Mouse (Mus musculus): ENCODE results near the gene Slc39a8. TPM values are rescaled to one million over a fixed set of nuclear protein-coding genes. Genes with fewer than 3 reads are reported as not detected.

Gene Slc39a8
- polyA plus RNA-seq, 1 experiment from 2014 or later = 19.5 TPM

- Histone ChIP-seq H3K27ac (ENCODE audit: low read length) (peak overlapping the region; percentile 77), H3K27me3 (ENCODE audit: insufficient read depth, low read length) (no peaks in the 10 kb centered on the region), H3K4me3 (ENCODE audit: low read length) (peak overlapping the region; percentile 69), H3K4me1 (ENCODE audit: insufficient read depth, low read length) (peaks cover 19% of the 10 kb centered on the region), H3K9me3 (ENCODE audit: low read length) (no peaks in the 10 kb centered on the region), H3K9ac (replicated peaks; ENCODE audit: low read length) (peak overlapping the region; percentile 70), H3K36me3 (ENCODE audit: insufficient read depth, low read length) (no peaks in the 10 kb centered on the region), H3K4me2 (replicated peaks; ENCODE audit: low read depth, low read length) (peak overlapping the region; percentile 98)
- peak; percentile 72 for ATAC-seq (ENCODE audit: low FRiP score, low TSS enrichment)
- WGBS = under 1% methylated on average over 57 of the region's 57 CpGs
Measured at GRCm38 (mm10) chr3:135825754-135826683, 940 bp downstream of the Slc39a8 start.

GRCm38 (mm10) chr3:135826684-135827249 lies 1.7 kb downstream of the Slc39a8 start:
- Histone ChIP-seq H3K36me3 (ENCODE audit: insufficient read depth, low read length) (no peaks in the 10 kb centered on the region), H3K4me2 (replicated peaks; ENCODE audit: low read depth, low read length) (peak overlapping the region; percentile 98), H3K4me1 (ENCODE audit: insufficient read depth, low read length) (peaks cover 19% of the 10 kb centered on the region), H3K27ac (ENCODE audit: low read length) (no peak overlapping the region), H3K9ac (replicated peaks; ENCODE audit: low read length) (peak overlapping the region; percentile 70), H3K27me3 (ENCODE audit: insufficient read depth, low read length) (no peaks in the 10 kb centered on the region), H3K4me3 (ENCODE audit: low read length) (peak overlapping the region; percentile 69), H3K9me3 (ENCODE audit: low read length) (no peaks in the 10 kb centered on the region)
- WGBS = 20% methylated on average over 12 of the region's 12 CpGs
- no peak for ATAC-seq (ENCODE audit: low FRiP score, low TSS enrichment)

DNA sequence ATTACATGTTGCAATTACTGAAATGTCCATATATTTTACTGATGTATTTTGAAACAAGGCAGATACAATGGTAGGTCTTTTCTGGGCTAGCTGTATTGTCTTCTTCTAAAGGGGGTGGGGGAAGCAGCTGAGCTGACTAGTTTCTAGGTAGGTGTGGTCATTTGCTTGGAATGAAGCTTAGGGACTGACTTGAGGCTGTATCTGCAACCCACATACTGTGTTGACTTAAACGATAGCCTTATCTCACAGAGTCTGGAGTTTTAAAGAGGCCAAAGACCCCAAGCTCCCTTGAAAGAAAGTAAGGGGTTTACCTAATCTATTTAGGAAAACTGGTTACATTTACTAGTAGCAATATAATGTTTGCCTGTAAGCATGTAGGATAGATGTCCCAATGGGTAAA lies 2.9 kb downstream of the Slc39a8 start:
- H3K9me3 ChIP-seq (ENCODE audit: low read length) = no peaks in the 10 kb centered on the region
- 60% methylated on average over 1 of the region's 1 CpGs for WGBS
- H3K27ac ChIP-seq (ENCODE audit: low read length) = no peak overlapping the region
- peak overlapping the region; percentile 98; the same call in 1 of the 2 replicates for H3K4me2 ChIP-seq (replicated peaks; ENCODE audit: low read depth, low read length)
- H3K4me1 ChIP-seq (ENCODE audit: insufficient read depth, low read length) = peaks cover 19% of the 10 kb centered on the region
- H3K9ac ChIP-seq (replicated peaks; ENCODE audit: low read length) = no peak overlapping the region
- no peaks in the 10 kb centered on the region for H3K27me3 ChIP-seq (ENCODE audit: insufficient read depth, low read length)
- no peaks in the 10 kb centered on the region for H3K36me3 ChIP-seq (ENCODE audit: insufficient read depth, low read length)
- H3K4me3 ChIP-seq (ENCODE audit: low read length) = no peak overlapping the region
- no peak for ATAC-seq (ENCODE audit: low FRiP score, low TSS enrichment)

DNA sequence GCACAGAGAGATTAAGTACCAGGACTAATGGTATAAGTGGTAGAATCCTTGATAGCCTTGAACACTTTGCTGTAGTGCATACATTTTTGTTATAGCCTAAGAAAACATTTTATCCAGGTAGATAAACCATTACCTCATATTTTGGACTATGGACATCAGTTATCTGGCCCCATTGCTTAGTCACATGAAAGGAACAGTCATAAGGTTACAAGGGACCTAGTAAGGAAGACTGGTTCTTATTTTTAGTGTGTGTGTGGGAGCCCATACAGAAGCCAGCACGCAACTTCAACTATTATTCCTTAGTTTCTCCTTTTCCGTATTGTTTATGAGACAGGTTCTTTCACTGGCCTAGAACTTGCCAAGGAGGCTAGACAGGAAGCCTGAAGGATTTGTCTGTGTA lies 7.4 kb downstream of the Slc39a8 start:
- no peak overlapping the region for H3K4me2 ChIP-seq (replicated peaks; ENCODE audit: low read depth, low read length)
- no peaks in the 10 kb centered on the region for H3K27me3 ChIP-seq (ENCODE audit: insufficient read depth, low read length)
- no peak overlapping the region for H3K9ac ChIP-seq (replicated peaks; ENCODE audit: low read length)
- no peak overlapping the region for H3K4me3 ChIP-seq (ENCODE audit: low read length)
- H3K36me3 ChIP-seq (ENCODE audit: insufficient read depth, low read length) = no peaks in the 10 kb centered on the region
- H3K27ac ChIP-seq (ENCODE audit: low read length) = no peak overlapping the region
- no peaks in the 10 kb centered on the region for H3K9me3 ChIP-seq (ENCODE audit: low read length)
- no peak for ATAC-seq (ENCODE audit: low FRiP score, low TSS enrichment)
- H3K4me1 ChIP-seq (ENCODE audit: insufficient read depth, low read length) = no peaks in the 10 kb centered on the region
- 92% methylated on average over 2 of the region's 2 CpGs for WGBS

DNA sequence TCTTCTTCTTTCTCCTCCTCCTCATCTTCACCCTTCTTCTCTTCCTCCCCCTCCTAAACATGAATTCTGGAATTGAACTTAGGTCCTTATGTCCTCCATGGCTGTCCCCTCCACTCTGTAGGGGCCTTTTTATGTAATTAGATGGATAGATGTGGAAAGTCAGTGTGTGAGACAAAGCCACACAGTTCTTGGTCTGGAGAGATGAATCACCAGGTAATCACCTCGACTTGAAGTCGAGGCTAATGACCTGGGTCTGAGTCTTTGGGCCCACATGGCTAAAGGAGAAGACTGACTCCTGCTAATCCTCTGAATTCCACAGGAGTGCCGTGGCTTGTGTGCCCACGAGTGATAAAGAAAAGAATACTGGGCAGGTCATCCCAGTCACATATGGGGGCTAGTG lies 7.8 kb downstream of the Slc39a8 start:
- no peak for ATAC-seq (ENCODE audit: low FRiP score, low TSS enrichment)
- Histone ChIP-seq H3K9ac (replicated peaks; ENCODE audit: low read length) (no peak overlapping the region), H3K36me3 (ENCODE audit: insufficient read depth, low read length) (no peaks in the 10 kb centered on the region), H3K4me3 (ENCODE audit: low read length) (no peak overlapping the region), H3K9me3 (ENCODE audit: low read length) (no peaks in the 10 kb centered on the region), H3K4me1 (ENCODE audit: insufficient read depth, low read length) (no peaks in the 10 kb centered on the region), H3K27me3 (ENCODE audit: insufficient read depth, low read length) (no peaks in the 10 kb centered on the region), H3K4me2 (replicated peaks; ENCODE audit: low read depth, low read length) (no peak overlapping the region), H3K27ac (ENCODE audit: low read length) (no peak overlapping the region)
- 83% methylated on average over 4 of the region's 4 CpGs for WGBS

DNA sequence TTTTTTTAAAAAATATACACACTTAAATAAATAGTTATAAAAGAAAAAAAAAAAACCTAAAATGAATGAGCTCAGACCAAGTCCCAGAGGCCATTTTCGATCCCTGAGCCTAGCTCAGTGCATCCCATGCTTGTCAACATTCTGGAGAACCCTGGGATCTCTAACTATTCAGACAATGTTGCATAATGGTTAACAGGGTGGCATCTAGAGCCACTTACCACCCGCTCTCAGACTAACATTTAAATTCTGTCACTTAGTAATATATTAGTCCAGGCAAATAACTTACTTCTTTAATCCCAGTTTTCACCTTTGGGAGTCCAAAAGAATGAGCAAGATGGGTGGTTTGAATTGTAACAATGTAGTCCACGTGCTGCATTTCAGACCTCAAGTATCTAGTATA lies 9.9 kb downstream of the Slc39a8 start:
- no peak overlapping the region for H3K4me2 ChIP-seq (replicated peaks; ENCODE audit: low read depth, low read length)
- no peaks in the 10 kb centered on the region for H3K27me3 ChIP-seq (ENCODE audit: insufficient read depth, low read length)
- no peak overlapping the region for H3K9ac ChIP-seq (replicated peaks; ENCODE audit: low read length)
- H3K4me3 ChIP-seq (ENCODE audit: low read length) = no peak overlapping the region
- H3K9me3 ChIP-seq (ENCODE audit: low read length) = no peaks in the 10 kb centered on the region
- no peaks in the 10 kb centered on the region for H3K4me1 ChIP-seq (ENCODE audit: insufficient read depth, low read length)
- H3K27ac ChIP-seq (ENCODE audit: low read length) = no peak overlapping the region
- WGBS = 78% methylated on average over 3 of the region's 3 CpGs
- peak; percentile 82 for ATAC-seq (ENCODE audit: low FRiP score, low TSS enrichment)
- H3K36me3 ChIP-seq (ENCODE audit: insufficient read depth, low read length) = no peaks in the 10 kb centered on the region

GRCm38 (mm10) chr3:135839535-135839934 lies 14.5 kb downstream of the Slc39a8 start:
- Histone ChIP-seq H3K27me3 (ENCODE audit: insufficient read depth, low read length) (no peaks in the 10 kb centered on the region), H3K4me3 (ENCODE audit: low read length) (no peak overlapping the region), H3K27ac (ENCODE audit: low read length) (no peak overlapping the region), H3K4me1 (ENCODE audit: insufficient read depth, low read length) (peaks cover 7% of the 10 kb centered on the region), H3K36me3 (ENCODE audit: insufficient read depth, low read length) (no peaks in the 10 kb centered on the region), H3K9ac (replicated peaks; ENCODE audit: low read length) (no peak overlapping the region), H3K4me2 (replicated peaks; ENCODE audit: low read depth, low read length) (no peak overlapping the region), H3K9me3 (ENCODE audit: low read length) (no peaks in the 10 kb centered on the region)
- 89% methylated on average over 13 of the region's 13 CpGs for WGBS
- no peak for ATAC-seq (ENCODE audit: low FRiP score, low TSS enrichment)

DNA sequence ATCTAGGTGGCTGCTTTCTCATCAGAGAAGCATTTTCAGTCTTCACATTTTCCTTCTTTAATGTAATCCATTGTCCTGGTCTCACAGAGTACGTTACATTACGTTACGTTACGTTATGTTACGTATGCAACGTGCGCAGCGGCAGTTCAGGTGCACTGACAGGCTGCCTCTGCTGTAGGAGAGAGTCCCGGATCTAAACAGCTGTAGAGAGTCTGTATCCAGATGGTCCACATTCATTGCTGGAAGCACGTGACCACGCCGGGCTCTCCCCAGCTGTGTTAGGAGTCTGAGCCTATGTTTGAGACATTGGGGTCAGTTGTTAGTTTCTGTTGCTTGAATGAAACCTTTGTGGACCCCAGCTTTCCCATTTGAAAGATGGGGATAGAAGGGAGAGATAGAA lies 15.1 kb downstream of the Slc39a8 start:
- WGBS = 83% methylated on average over 12 of the region's 12 CpGs
- no peak overlapping the region for H3K27ac ChIP-seq (ENCODE audit: low read length)
- ATAC-seq (ENCODE audit: low FRiP score, low TSS enrichment) = no peak

GRCm38 (mm10) chr3:135841716-135842511 lies 16.8 kb downstream of the Slc39a8 start:
- Histone ChIP-seq H3K4me1 (ENCODE audit: insufficient read depth, low read length) (peaks cover 7% of the 10 kb centered on the region), H3K9me3 (ENCODE audit: low read length) (no peaks in the 10 kb centered on the region), H3K27me3 (ENCODE audit: insufficient read depth, low read length) (no peaks in the 10 kb centered on the region), H3K36me3 (ENCODE audit: insufficient read depth, low read length) (no peaks in the 10 kb centered on the region), H3K9ac (replicated peaks; ENCODE audit: low read length) (no peak overlapping the region), H3K4me2 (replicated peaks; ENCODE audit: low read depth, low read length) (no peak overlapping the region), H3K4me3 (ENCODE audit: low read length) (no peak overlapping the region), H3K27ac (ENCODE audit: low read length) (0 out of 2 replicates have a peak overlapping the region, but pooled peaks have one; percentile 53)
- ATAC-seq (ENCODE audit: low FRiP score, low TSS enrichment) = peak; percentile 67
- 63% methylated on average over 7 of the region's 7 CpGs for WGBS

More for the DNA sequence above, 15.1 kb downstream of the Slc39a8 start:
- Histone ChIP-seq H3K27me3 (ENCODE audit: insufficient read depth, low read length) (no peaks in the 10 kb centered on the region), H3K9me3 (ENCODE audit: low read length) (no peaks in the 10 kb centered on the region), H3K9ac (replicated peaks; ENCODE audit: low read length) (no peak overlapping the region), H3K4me3 (ENCODE audit: low read length) (no peak overlapping the region), H3K4me1 (ENCODE audit: insufficient read depth, low read length) (peaks cover 7% of the 10 kb centered on the region), H3K36me3 (ENCODE audit: insufficient read depth, low read length) (no peaks in the 10 kb centered on the region), H3K4me2 (replicated peaks; ENCODE audit: low read depth, low read length) (no peak overlapping the region)
